27 mouse cellular contexts compared by ENCODE assay signal in the genomic region with DNA sequence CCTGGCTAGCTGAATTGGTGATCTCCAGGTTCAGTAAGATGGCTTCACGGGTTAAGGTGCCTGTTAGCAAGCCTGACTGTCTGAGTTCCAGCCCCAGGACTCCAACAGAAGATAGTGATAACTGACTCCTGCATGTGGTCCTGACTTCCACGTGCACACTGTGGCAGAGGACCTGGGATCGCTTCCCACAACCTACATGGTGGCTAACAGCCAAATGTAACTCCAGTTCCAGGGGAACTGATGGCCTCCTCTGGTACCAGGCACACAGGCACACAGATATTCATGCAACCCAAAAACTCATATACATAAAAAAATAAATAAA. TPM values are rescaled to one million over a fixed set of nuclear protein-coding genes. Genes with fewer than 3 reads are reported as not detected.
DNase-seq lines count a peak whose midpoint lies in the region; ATAC-seq lines count a peak whose summit lies in the region.
"Had no signal": no experiment of that assay in that cellular context is flagged by ENCODE, and none has a peak within 500 bp of the region (broad histone marks: within the 10 kb centered on the region; RNA-seq: fewer than 3 reads in every experiment).

No protein-coding gene starts in this region.

- DNase-seq in liver, embryonic 11.5 days (ENCODE audit: low spot score) = no peak
- DNase-seq in liver = no peak
- DNase-seq in liver, embryonic 13.5 days = no peak
- DNase-seq in kidney, postnatal 4 days = no peak
- no peak for DNase-seq in urinary bladder, postnatal 36 days (ENCODE audit: low spot score in 2 of 2)
- DNase-seq: adrenal gland, postnatal 10 days; adrenal gland, postnatal 36 days; cerebellum, adult 18-20 months; cerebellum, adult 9-10 months; cerebellum, postnatal 25 days; embryo, embryonic 11 days; gastrocnemius, postnatal 25 days; heart, adult 2 months; heart, postnatal 14 days; heart, postnatal 4 days had no signal

- peaks cover 19% of the 10 kb centered on the region for H3K4me1 ChIP-seq in liver, embryonic 11.5 days (replicated peaks; ENCODE audit: control insufficient read depth, insufficient read depth, low read length)
- H3K4me1 ChIP-seq in liver, embryonic 13.5 days (replicated peaks) = peaks cover 44% of the 10 kb centered on the region
- H3K4me1 ChIP-seq in liver, embryonic 16.5 days (ENCODE audit: control insufficient read depth, low read depth, low read length) = peaks cover 16% of the 10 kb centered on the region
- H3K4me1 ChIP-seq: embryonic facial prominence, embryonic 10.5 days; embryonic facial prominence, embryonic 13.5 days; forebrain, embryonic 12.5 days; forebrain, embryonic 15.5 days; heart, embryonic 10.5 days; heart, embryonic 13.5 days had no signal

- WGBS in liver, embryonic 11.5 days = 53% methylated on average over 3 of the region's 3 CpGs
- WGBS in liver, embryonic 13.5 days (ENCODE audit: insufficient replicate concordance) = 14% methylated on average over 3 of the region's 3 CpGs
- WGBS in liver, embryonic 16.5 days (ENCODE audit: insufficient replicate concordance) = 19% methylated on average over 3 of the region's 3 CpGs

- H3K27me3 ChIP-seq in liver, embryonic 11.5 days (replicated peaks; ENCODE audit: control insufficient read depth, insufficient read depth, low read length) = no peaks in the 10 kb centered on the region
- H3K27me3 ChIP-seq in liver, embryonic 13.5 days = no peaks in the 10 kb centered on the region
- H3K27me3 ChIP-seq in liver, embryonic 16.5 days (ENCODE audit: control insufficient read depth, insufficient read depth, low read depth, low read length) = no peaks in the 10 kb centered on the region
- H3K27me3 ChIP-seq: embryonic facial prominence, embryonic 13.5 days; forebrain, embryonic 12.5 days; forebrain, embryonic 15.5 days; heart, embryonic 13.5 days; Patski had no signal

- ATAC-seq in liver, embryonic 11.5 days (replicated peaks; ENCODE audit: low FRiP score) = peak; percentile 66
- ATAC-seq in liver, embryonic 13.5 days (ENCODE audit: low read depth) = peak; percentile 60
- ATAC-seq in liver, embryonic 16.5 days (ENCODE audit: low read depth) = peak; percentile 28; the same call in 1 of the 2 replicates
- ATAC-seq in megakaryocyte-erythroid progenitor cell, adult 5-6 weeks (replicated peaks; ENCODE audit: low FRiP score, low TSS enrichment, poor library complexity, severe bottlenecking) = peak; percentile 53
- ATAC-seq in megakaryocyte, adult 5-6 weeks (ENCODE audit: poor library complexity, severe bottlenecking) = no peak
- ATAC-seq: forebrain, embryonic 15.5 days; Patski had no signal

- H3K4me2 ChIP-seq in liver, embryonic 11.5 days = peak overlapping the region; percentile 28; the same call in 1 of the 2 replicates
- H3K4me2 ChIP-seq in liver, embryonic 13.5 days = peak overlapping the region; percentile 47
- no peak overlapping the region for H3K4me2 ChIP-seq in liver, embryonic 16.5 days (ENCODE audit: low read depth, low read length)
- H3K4me2 ChIP-seq: embryonic facial prominence, embryonic 13.5 days; forebrain, embryonic 12.5 days; forebrain, embryonic 15.5 days; heart, embryonic 13.5 days; hindbrain, embryonic 14.5 days had no signal

- H3K4me3 ChIP-seq in liver, embryonic 11.5 days (ENCODE audit: low read depth, low read length) = no peak overlapping the region
- no peak overlapping the region for H3K4me3 ChIP-seq in liver, embryonic 13.5 days (replicated peaks)
- no peak overlapping the region for H3K4me3 ChIP-seq in liver, embryonic 16.5 days (ENCODE audit: low read depth, low read length)
- H3K4me3 ChIP-seq: embryonic facial prominence, embryonic 10.5 days; embryonic facial prominence, embryonic 13.5 days; forebrain, embryonic 12.5 days; forebrain, embryonic 15.5 days; heart, adult 2 months; heart, embryonic 10.5 days; heart, embryonic 13.5 days had no signal

- no peak overlapping the region for H3K9ac ChIP-seq in liver, embryonic 11.5 days (ENCODE audit: low read depth, low read length)
- peak overlapping the region; percentile 29; the same call in 1 of the 2 replicates for H3K9ac ChIP-seq in liver, embryonic 13.5 days
- H3K9ac ChIP-seq in liver, embryonic 16.5 days (ENCODE audit: low read depth, low read length) = no peak overlapping the region
- H3K9ac ChIP-seq: embryonic facial prominence, embryonic 13.5 days; forebrain, embryonic 12.5 days; forebrain, embryonic 15.5 days; heart, embryonic 13.5 days; hindbrain, embryonic 14.5 days had no signal

- H3K9me3 ChIP-seq in liver, embryonic 11.5 days (ENCODE audit: control insufficient read depth, low read length) = no peaks in the 10 kb centered on the region
- H3K9me3 ChIP-seq in liver, embryonic 13.5 days (replicated peaks) = no peaks in the 10 kb centered on the region
- H3K9me3 ChIP-seq in liver, embryonic 16.5 days (replicated peaks; ENCODE audit: control insufficient read depth, low read length) = no peaks in the 10 kb centered on the region
- H3K9me3 ChIP-seq: embryonic facial prominence, embryonic 10.5 days; embryonic facial prominence, embryonic 13.5 days; forebrain, embryonic 12.5 days; forebrain, embryonic 15.5 days; heart, embryonic 10.5 days; heart, embryonic 13.5 days had no signal

- H3K27ac ChIP-seq in liver, embryonic 11.5 days (ENCODE audit: low read depth, low read length) = peak overlapping the region; percentile 26; the same call in 1 of the 2 replicates
- H3K27ac ChIP-seq in liver, embryonic 13.5 days = peak overlapping the region; percentile 65
- H3K27ac ChIP-seq in liver, embryonic 16.5 days (ENCODE audit: low read length) = no peak overlapping the region
- H3K27ac ChIP-seq: embryonic facial prominence, embryonic 10.5 days; embryonic facial prominence, embryonic 13.5 days; forebrain, embryonic 12.5 days; forebrain, embryonic 15.5 days; heart, adult 2 months; heart, embryonic 10.5 days; heart, embryonic 13.5 days; hindbrain, embryonic 14.5 days had no signal

- peaks cover 9% of the 10 kb centered on the region; the same call in 1 of the 2 replicates for H3K36me3 ChIP-seq in liver, embryonic 11.5 days (ENCODE audit: control insufficient read depth, insufficient read depth, low read length)
- H3K36me3 ChIP-seq in liver, embryonic 13.5 days = peaks cover 38% of the 10 kb centered on the region
- H3K36me3 ChIP-seq in liver, embryonic 16.5 days (ENCODE audit: control insufficient read depth, insufficient read depth) = no peaks in the 10 kb centered on the region

RNA-seq across cellular contexts. Expression of a gene that starts 12.7 kb away (rescaled TPM):
- polyA plus RNA-seq in liver, embryonic 11.5 days (2014; fragmentation: Nextera tagmentation; extraction: Ambion mirVana) = 51.2 and 54.7 TPM in 2 replicates
- polyA plus RNA-seq in liver, embryonic 13.5 days (2015; fragmentation: Nextera tagmentation; extraction: Ambion mirVana) = 45.6 and 49.0 TPM in 2 replicates
- 58.9 and 65.6 TPM in 2 replicates for polyA plus RNA-seq in liver, embryonic 16.5 days (2015; fragmentation: Nextera tagmentation; extraction: Ambion mirVana)
- total RNA-seq in megakaryocyte-erythroid progenitor cell, adult 5-6 weeks (2014; fragmentation: Nextera tagmentation) = 55.8 and 64.5 TPM in 2 replicates
- total RNA-seq in megakaryocyte-erythroid progenitor cell, adult 5-6 weeks (2017) = 152 and 154 TPM in 2 replicates
- 39.9 and 42.3 TPM in 2 replicates for total RNA-seq in megakaryocyte, adult 5-6 weeks (2015)
- total RNA-seq in megakaryocyte, adult 5-6 weeks (2017) = 170 and 195 TPM in 2 replicates

RNA-seq across cellular contexts. Expression of a gene that starts 33.1 kb away (rescaled TPM):
- polyA plus RNA-seq in liver, embryonic 11.5 days (2014; fragmentation: Nextera tagmentation; extraction: Ambion mirVana) = 2.2 and 2.3 TPM in 2 replicates
- 0.41 and 0.85 TPM in 2 replicates for polyA plus RNA-seq in liver, embryonic 13.5 days (2015; fragmentation: Nextera tagmentation; extraction: Ambion mirVana)
- polyA plus RNA-seq in liver, embryonic 16.5 days (2015; fragmentation: Nextera tagmentation; extraction: Ambion mirVana) = 0.71 and 1.2 TPM in 2 replicates
- total RNA-seq in megakaryocyte-erythroid progenitor cell, adult 5-6 weeks (2014; fragmentation: Nextera tagmentation) = 19.7 and 45.9 TPM in 2 replicates
- 26.4 and 43.3 TPM in 2 replicates for total RNA-seq in megakaryocyte-erythroid progenitor cell, adult 5-6 weeks (2017)
- total RNA-seq in megakaryocyte, adult 5-6 weeks (2015) = 4.1 and 8.3 TPM in 2 replicates
- total RNA-seq in megakaryocyte, adult 5-6 weeks (2017) = 32.5 and 35.4 TPM in 2 replicates
- polyA plus RNA-seq: heart, embryonic 13.5 days had no signal

RNA-seq across cellular contexts. Expression of a gene that starts 38.2 kb away (rescaled TPM):
- polyA plus RNA-seq in liver, embryonic 11.5 days (2014; fragmentation: Nextera tagmentation; extraction: Ambion mirVana) = 112 and 121 TPM in 2 replicates
- 69.4 and 77.7 TPM in 2 replicates for polyA plus RNA-seq in liver, embryonic 13.5 days (2015; fragmentation: Nextera tagmentation; extraction: Ambion mirVana)
- 87.4 and 96.7 TPM in 2 replicates for polyA plus RNA-seq in liver, embryonic 16.5 days (2015; fragmentation: Nextera tagmentation; extraction: Ambion mirVana)
- 43.9 and 73.9 TPM in 2 replicates for total RNA-seq in megakaryocyte-erythroid progenitor cell, adult 5-6 weeks (2014; fragmentation: Nextera tagmentation)
- total RNA-seq in megakaryocyte-erythroid progenitor cell, adult 5-6 weeks (2017) = 28.9 and 55.3 TPM in 2 replicates
- total RNA-seq in megakaryocyte, adult 5-6 weeks (2015) = 70.0 and 82.5 TPM in 2 replicates
- total RNA-seq in megakaryocyte, adult 5-6 weeks (2017) = 61.6 and 62.5 TPM in 2 replicates

RNA-seq across cellular contexts. Expression of a gene that starts 44.9 kb away (rescaled TPM):
- polyA plus RNA-seq in liver, embryonic 11.5 days (2014; fragmentation: Nextera tagmentation; extraction: Ambion mirVana) = 1,533 and 1,539 TPM in 2 replicates
- polyA plus RNA-seq in liver, embryonic 13.5 days (2015; fragmentation: Nextera tagmentation; extraction: Ambion mirVana) = 645 and 664 TPM in 2 replicates
- 293 and 317 TPM in 2 replicates for polyA plus RNA-seq in liver, embryonic 16.5 days (2015; fragmentation: Nextera tagmentation; extraction: Ambion mirVana)
- total RNA-seq in megakaryocyte-erythroid progenitor cell, adult 5-6 weeks (2014; fragmentation: Nextera tagmentation) = 656 and 761 TPM in 2 replicates
- total RNA-seq in megakaryocyte-erythroid progenitor cell, adult 5-6 weeks (2017) = 479 and 664 TPM in 2 replicates
- 276 and 285 TPM in 2 replicates for total RNA-seq in megakaryocyte, adult 5-6 weeks (2015)
- total RNA-seq in megakaryocyte, adult 5-6 weeks (2017) = 174 and 258 TPM in 2 replicates

RNA-seq across cellular contexts. Expression of a gene that starts 48.2 kb away (rescaled TPM):
- 0.38 TPM in 2 replicates for polyA plus RNA-seq in liver, embryonic 11.5 days (2014; fragmentation: Nextera tagmentation; extraction: Ambion mirVana)
- 0.07 TPM in 1 of 2 replicates, not detected in the other for polyA plus RNA-seq in liver, embryonic 13.5 days (2015; fragmentation: Nextera tagmentation; extraction: Ambion mirVana)
- not detected in 2 replicates for polyA plus RNA-seq in liver, embryonic 16.5 days (2015; fragmentation: Nextera tagmentation; extraction: Ambion mirVana)
- total RNA-seq in megakaryocyte-erythroid progenitor cell, adult 5-6 weeks (2014; fragmentation: Nextera tagmentation) = not detected in 2 replicates
- total RNA-seq in megakaryocyte-erythroid progenitor cell, adult 5-6 weeks (2017) = not detected in 2 replicates
- total RNA-seq in megakaryocyte, adult 5-6 weeks (2015) = 0.04 TPM in 1 of 2 replicates, not detected in the other
- total RNA-seq in megakaryocyte, adult 5-6 weeks (2017) = 0.22 and 0.37 TPM in 2 replicates
- polyA plus RNA-seq: erythroblast, embryonic 14.5 days had no signal
